Mouse (Mus musculus) MEL-GATA-1-ER (cell line): Measurements from ENCODE around the gene Susd1.
A peak's percentile ranks its signal among the peaks of the same experiment; 100 is the strongest.

Experiments
- DNase-seq: peaks from one replicate; pipeline ENCODE4 v3.0.0-alpha.2; 2012; ENCODE audit warnings: low read depth; ENCODE audit errors: extremely low read depth

Susd1 gene

DNA sequence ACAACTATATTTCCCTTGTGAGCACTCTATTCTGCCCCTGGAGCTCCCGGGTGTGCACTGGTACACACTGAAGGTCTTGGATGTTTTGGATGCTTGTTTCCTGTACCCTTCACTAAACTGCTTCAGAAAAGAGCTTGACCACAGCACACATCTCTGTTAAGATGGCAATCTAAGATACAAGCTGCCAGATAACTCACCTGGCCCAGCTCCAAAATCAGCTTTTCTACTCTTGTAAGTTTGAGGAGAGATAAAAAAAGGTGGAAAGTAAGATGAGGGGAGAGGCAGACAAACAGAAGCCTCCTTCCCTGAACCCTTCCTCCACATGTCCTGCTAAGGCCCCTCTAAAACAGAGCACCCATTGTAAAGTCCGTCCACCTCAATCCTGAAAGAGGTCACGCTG is 115.7 kb downstream of the Susd1 start:
- no peak for DNase-seq

DNA sequence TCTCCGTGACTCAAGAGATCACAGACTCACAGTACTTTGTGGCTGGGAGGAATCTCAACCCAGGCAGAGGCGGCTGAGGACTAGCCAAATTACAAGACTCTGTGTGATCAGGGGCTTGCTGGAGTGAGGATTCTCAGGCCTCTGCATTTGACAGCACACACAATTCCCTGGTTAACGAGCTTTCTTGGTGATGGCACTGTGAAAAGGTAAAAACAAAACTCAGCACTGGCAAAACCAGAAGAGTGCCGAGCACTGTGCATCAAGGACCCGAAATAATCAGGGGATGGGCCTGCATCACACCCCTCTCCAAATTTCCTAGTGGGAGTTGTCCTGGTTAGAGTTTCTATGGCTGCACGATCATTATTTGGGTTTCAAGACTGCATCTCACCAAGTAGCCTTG is 116.4 kb downstream of the Susd1 start:
- no peak for DNase-seq

DNA sequence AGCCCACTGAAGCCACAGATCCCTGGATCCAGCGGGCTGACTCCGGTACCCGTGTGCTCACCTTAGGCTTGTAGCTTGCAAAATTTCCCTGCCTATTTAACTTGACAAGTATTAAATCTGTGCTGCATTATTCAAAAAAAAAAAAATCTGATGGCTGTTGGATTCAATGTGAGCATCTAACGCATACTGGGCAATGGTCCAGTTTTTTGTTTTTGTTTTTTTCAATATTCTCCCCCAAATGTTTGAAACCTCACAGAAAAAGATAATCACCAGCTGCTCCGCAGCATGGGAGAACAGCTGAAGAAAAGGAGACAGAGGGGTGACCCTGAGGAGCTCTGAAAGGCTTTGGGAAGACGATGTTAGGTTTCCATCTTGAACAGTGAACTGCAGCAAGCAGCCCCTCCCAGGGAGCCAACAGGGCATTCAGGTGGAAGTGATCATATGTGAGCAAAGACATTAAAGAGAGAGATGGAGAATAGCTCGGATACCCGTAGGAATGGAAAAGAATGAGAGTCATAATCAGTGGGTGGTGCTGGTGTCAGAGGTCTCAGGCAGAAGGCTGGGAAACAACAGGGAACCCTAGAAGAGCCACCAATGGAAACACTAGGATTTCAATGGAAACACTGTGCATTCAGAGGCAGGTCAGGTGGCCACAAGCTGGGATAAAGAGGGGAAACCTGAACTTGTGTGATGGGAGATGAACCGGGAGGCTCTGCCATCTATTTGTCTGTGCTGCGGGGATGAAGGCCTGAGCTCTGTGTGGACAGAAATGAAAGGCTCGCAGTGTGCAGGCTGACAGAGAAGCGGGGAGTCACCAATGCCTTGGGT is 117.0 kb downstream of the Susd1 start:
- no peak for DNase-seq

DNA sequence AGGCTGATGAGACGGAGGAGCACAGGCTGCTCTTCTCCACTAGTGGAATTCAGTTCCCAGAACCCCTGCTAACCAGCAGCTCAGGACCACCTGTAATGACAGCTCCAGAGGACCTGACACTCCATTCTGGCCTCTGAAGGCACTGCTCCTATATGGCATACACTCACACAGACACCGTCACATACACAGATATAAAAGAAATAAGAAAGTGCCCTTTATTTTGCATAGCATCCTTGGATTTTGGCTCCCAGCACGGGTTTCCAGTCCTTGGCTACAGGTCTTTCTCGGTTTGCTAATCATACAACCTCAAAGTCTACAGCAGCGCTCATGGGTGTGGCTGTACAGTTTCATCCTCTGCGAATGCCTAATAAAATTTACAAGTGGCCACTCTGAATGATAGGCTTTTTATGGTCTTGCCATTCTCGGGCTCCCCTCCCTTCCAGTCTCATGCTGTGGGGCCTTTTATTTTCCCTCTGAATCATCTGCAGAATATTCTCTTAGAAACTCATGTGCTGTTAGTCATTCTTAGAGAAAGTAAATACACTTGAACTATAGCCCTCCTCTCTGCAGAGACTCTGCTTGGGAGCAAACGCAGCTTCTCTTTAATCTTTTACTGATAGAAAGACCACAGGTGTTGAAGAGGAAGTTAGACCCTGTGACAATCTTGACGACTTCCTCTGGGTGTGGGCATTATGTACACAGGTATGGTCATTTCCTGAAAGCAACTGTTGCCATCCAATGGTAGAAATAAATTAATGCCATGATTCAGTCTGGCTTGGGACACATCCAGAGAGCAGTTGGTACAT is 119.1 kb downstream of the Susd1 start:
- no peak for DNase-seq

DNA sequence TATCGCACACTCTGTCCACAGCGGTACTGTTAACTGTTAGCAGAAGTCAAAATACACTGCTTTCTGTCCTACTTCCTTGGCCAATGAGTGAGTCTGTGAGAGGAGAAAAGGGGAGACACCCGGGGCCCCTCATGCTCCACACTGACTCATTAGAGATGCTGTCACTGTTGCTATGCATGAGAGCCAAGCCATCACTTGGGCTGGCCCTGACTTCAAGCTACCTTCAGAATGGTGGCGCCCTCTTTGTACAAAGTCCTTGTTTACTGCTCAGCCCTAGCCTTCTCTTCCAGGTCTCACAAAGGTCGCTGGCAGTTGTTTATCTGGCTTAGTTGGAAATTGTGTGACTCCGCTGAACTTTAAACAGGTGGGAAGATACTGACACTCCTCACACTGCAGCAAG is 119.8 kb downstream of the Susd1 start:
- no peak for DNase-seq

DNA sequence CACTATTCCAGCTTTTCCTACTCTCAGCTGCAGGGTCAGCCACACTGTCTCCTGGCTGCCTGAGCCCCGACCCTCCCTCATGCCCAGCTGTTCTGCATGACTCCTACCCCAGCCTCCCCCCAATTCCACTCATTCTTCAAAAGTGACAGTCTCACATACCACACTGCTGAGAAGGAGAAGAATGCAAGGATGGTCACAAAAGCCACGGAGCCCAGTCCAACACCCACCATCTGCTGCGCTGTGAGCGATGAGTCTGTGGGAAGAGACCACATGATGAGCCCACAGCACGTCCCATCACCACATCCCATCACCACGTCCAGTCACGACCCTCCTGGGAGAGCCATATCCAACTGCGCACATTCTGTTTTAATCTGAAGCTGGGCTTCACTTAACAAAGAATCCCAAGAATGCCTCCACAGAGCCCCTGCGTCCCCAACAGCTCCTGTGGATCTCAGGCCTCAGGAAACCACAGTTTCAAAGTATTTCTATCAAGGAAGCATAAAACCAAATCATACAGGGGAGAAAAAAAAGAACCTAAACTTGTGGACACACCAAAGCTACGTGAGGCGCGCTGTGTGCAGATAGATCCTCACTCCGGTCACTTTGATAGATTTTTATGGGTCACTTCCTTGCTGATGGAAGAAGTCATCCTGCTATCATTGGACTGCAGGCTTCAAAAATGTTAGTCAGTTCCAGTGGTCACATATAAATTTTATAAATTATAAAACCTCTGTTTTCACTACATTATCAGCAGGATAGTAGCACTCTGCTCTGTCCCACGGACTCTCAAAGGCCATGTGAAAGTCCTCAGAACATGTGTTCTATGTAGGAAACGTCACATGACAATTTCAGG is 122.7 kb downstream of the Susd1 start:
- DNase-seq, result no peak

DNA sequence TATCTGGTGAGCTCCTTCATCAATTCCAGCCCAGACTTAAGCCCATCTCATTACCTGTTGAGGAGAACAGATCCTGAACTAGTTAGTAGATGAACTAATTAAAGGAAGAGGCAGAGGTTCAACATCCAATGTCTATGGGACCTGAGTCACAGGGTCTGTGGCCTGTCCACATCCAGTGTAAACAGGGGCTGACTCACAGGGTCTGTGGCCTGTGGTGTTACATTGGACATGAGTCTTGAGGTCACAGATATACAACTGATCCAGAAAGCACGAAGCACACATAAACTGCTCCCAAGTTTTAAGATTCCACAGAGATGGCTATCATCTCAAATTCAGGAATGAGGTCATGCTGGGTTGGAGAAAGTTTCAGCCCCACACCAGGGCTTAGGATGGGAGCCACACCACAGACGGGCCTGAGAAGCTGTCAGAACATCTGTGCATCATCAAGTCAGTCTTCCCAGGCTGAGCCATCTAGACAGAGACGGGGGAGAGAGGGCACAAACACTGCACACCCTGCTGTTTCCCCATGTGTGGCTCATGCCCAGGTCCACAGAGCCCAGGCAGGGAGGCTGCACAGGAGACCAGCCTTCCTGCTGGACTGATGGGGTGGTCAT is 123.4 kb downstream of the Susd1 start:
- no peak for DNase-seq

DNA sequence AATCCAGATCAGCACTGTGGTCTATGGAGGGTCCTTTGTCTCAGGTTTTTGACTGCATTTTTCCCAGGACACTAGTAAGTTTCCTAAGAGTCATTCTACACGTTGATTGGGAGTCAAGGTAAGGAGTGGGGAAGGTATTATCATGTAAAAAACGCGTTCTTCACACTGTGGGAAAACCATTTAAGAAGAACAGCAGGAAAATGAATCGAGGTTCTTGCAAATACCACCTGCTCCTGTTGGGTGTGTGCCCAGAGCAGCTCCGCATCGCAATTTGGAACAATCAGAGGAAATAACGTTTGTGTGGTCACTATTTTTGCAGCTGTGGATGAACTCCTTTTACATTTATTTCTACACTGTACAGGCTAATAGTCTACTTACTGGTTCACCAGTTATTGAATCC is 125.5 kb downstream of the Susd1 start:
- no peak for DNase-seq

DNA sequence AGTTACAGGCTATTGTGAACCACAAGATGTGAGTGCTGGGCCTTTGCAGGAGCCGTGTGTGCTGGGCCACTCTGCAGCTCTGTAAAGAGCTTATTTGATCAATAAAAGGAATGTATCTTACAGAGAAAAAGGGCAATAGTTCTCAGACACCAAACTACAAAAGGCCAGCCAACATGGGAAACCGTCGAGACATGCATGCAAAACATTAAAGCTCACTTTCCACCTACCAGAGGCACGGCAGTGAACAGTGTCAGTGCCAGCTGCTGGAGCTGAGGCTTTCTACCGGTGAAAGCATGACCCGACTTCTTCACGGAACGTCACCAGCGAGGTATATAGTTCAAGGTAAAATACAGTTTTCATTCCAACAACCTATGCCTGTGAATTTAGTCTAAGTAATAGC is 127.8 kb downstream of the Susd1 start:
- DNase-seq, result no peak

DNA sequence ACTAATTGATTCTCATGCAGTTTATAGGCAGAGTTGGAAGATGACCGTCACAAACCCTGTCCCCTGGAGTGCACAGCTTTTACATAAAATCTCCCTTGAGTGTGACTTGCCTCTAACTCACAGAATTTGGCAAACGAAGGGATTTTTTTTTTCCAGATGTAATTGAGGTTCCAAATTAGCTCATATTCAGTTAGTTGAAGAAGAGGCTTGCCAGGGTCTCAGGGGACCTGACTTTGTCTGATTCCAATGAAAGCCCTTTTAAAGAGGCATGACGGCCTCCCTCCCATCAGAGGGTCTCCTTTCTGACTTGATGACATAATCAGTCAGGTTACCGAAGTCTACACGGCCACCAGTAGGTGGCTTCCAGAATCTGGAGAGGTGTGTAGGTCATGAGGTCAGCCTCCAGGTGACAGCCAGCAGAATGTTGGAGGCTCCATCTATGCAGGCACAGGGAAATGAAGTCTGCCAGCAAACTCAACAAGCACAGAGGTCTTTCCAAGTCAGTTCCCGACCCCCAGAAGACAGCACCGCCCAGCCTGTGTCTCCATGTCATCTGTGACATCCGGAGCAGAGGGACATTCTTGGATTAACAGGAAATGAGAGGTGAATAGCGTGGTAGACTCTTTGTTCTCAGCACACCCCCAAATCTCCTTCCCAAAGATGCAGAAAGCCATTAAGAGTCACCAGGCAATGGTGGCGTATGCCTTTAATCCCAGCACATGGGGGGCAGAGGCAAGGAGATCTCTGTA is 130.4 kb downstream of the Susd1 start:
- DNase-seq, result no peak

DNA sequence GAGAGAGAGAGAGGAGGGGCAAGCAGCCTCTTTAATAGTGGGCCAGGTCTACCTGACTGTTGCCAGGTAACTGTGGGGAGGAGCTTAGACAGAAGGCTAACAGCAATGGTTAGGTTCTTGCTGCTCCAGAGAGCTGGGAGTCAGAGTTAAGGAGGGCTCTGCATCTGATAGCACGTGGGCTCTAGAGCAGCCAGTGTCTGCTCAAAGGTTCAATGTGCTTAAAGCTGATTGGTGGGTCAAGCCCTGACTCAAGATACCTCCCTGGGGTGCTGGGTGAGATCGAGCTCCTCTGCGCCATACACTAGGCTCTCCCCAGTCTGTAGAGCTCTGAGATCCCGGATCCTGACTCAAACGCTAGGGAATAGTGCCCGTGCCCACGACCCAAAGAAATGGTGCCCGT is 136.0 kb downstream of the Susd1 start:
- no peak for DNase-seq

DNA sequence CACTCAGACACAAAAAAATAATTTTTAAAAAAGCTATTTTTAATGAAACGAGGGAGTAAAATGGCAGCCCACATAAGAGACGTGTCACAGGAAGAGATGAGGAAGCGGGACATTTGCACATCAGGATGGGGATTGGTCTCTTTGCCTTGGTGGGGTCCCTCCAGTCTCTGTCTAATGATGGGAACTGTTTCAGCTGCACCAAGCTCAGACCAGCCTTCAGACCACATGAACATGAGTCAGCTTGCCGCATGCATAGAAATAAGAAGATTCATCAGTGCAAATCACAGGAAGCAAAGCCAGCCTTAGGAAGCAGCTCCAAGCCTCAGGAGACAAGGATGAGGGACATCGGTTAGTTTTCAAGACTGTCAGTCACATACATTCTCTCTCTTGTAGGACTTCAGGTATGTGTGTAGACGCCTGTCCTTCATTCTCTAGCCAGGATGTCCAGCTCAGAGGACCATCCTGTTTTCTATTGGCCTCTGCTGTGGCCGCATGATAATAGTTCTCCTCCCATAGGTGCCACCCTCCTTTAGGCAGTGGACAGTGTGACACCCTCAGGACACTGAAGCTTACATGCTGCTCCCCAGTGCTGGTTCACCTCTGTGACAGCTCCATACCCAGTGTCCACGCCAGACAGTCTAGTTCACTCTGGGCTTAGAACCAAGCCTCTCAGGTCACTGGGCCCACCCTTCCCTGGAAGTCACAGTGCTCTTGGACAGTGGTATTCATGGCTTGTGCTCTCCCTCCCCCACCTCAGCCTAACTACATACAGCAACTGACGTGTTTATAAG is 137.2 kb downstream of the Susd1 start:
- DNase-seq, result no peak

DNA sequence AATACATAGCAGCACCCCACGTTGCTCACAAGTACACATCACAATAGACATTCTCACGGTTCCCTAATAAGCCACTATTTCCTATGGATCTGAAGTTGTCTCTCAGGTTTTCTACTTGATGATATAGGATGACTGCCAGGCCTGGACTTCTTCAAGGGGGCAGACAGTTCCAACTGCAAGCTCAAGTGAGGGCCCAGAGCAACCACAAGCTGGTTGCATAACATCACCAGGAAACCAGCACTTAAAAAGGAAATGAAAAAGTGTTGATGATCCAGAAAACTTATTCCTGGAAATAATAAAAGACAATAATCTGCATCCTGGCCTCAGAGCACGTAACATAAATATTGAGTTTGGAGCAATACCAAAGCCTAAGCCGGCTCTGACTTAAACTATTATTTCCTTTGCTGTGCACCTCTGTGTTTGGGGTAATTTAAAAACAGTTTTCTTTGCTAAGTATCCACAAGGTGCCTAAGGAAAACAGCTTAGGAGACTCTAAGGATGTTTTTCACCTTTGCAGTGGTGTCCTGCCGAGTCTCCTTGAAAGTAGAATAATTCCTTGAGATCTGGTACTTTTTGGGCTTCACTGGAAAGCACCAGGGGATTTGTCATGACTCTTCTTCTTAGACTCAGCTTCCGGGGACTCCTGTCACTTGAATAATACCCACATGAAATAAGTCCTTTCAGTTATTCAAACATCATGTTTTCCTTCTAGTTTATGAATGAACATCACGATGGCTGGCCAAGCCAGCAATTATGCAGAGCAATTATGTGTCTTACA is 139.5 kb downstream of the Susd1 start:
- DNase-seq, result no peak

DNA sequence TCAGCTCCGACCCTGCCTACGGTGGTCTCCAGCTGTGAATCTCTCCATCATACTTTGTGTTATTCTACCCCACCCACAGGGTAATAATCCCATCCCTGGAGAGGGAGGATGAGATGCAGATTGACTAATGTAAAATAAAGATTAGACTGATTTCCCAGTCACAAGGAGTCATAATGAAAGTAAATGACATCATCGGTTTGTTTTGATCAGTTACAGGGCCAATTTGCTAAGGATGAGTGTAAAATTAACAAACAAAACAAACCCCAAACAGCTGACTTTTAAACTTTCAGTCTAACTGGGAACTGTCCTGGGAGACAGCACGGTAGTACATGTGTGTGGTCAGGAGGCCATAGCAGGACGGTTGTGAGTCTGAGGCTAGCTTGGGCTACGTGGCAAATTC is 143.3 kb downstream of the Susd1 start:
- no peak for DNase-seq

DNA sequence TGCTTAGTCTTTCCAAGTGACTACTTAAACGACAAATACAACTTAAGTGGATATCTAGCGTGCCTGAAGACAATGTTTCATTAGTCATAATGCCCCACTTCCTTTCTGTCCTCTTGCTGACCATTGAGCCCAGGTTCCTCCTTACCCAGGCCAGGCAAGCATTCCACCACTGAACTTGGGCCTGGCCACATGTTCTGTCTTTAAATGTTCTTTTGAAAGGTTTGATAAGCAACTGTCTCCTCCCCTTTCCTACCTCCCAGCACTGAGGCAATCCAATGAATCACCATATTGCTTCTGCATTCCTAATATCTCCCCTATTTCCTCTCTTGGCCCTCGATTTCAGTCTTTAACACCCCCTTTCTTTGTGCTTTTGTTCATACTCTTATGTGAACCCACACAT is 143.8 kb downstream of the Susd1 start:
- DNase-seq, result no peak

DNA sequence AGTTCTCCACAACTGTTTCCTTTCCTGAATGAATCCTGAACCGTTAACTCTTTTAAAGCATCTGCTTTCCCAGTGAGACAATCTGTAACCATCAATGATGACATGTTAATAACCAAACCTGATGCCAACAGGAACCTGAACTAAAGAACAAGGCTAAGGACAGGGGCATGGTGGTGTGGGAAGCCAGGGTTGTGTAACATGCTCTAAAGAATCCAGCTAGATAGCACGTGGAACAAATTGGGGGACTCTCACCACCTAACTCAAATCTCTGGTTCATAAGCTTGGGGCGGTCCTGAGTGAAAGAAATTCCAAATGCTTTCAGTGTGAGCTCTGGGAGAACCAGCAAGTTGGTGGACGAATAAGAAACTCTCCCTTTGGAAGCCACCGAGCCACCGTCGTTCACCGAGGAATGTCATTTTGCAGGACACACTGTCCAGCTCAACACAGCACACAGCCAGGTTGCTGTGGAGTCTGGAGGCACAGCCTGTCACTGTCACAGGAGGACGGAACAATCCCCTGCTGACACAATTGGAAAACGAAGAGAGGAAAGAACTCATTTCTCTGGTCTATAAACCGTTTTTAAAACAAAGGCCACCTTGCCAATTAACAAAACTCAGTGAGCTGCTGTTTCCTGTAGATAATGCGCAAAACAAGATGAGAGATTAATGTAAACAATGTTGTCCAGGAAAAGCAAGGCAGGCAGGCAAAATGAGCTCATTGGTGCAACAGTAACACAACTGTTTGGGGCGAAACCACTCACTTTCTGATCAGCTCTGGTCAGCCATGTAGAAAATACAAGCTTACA is 146.3 kb downstream of the Susd1 start:
- DNase-seq, result peak; percentile 73

DNA sequence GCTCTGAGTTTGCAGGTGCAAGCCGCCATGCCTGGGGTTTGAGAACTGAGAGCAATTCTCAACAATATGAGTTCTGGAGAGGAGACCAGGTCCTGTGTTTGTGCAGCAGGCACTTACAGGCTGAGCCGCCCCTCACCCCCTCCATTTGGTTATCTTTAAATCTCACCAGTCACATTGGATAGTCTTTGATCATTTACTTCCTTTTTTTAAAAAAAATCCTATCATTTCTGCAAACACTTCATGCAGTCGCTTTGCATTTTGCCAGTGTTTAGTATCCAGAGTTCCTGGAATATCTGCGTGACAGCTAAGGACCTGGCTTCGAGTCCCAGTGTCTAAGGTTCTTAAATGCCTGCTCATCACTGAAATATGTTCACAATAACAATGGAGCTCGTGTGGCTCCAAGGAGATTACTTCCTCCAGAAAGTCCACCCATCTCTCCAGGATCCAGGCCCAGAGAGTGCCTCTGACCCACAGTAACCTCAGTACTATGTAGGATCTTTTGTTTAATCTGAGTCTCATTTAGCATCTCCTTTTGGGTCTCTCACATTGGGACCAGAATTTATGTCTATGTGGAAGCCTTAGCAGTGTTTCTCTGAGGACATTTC is 147.4 kb downstream of the Susd1 start:
- no peak for DNase-seq

DNA sequence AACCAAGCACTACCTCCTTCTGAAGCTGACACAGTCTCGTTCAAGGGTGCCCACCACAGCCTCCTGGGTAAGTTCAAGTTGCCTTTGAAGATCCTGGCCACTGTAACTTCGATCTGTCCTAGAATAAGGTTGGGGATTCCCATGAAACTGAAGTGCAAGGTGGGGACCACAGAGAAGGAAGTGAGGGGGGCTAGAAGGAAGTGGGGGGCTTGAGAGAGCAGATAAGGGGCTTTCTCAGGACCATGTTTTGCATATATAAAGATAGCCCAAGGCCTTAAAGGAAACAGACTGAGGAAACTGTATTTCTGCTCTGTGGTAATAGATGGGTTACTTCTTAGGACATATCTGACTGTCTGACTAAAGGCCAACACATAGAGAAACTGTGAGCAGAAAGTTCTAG is 151.3 kb downstream of the Susd1 start:
- no peak for DNase-seq
